Mouse (Mus musculus) liver (tissue): ENCODE measurements around the gene Smurf1.

ENCODE experiments used
- DNase-seq: peaks from one replicate; pipeline ENCODE4 v3.0.0-alpha.2; 2020; ENCODE audit warnings: mixed read lengths

Gene Smurf1

DNA sequence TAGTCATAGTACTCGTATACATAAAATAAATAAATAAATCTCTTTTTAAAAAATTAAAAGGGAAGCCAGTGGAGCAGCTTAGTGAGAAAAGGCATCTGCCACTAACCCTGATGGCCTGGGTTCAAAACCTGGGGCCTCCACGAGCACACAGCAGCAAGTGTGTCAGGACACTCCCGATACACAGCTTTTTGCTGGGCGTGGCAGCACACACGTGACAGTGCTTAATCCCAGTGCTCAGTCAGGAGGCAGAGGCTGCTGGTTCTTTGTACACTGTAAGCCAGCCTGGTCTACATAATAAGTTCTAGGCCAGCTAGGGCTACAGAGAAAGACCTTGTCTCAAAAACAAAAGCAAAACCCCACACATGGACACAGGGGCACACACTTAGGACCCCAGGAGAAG, 52.3 kb downstream of the Smurf1 start:
- DNase-seq: no peak

GRCm38 (mm10) chr5:144912519-144913310, 52.9 kb downstream of the Smurf1 start:
- DNase-seq: no peak

DNA sequence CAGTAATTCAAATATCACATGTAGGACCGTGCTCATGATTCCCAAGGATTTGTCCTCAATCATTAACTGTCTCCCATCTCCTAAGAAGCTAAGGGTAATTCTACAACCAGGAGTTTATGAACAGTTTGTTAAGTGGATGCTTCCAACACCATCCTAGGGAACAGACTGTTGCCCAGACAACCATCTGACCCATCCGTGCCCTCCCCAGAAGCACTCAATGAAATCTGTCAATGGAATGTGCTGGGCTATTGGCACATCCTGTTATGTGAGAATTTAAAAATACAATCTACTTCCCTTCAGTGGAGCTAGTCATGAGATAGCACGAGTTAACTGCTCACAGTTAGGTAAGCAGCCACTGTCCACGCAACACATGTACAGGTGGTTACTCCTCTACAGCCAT, 56.1 kb downstream of the Smurf1 start:
- no peak for DNase-seq

DNA sequence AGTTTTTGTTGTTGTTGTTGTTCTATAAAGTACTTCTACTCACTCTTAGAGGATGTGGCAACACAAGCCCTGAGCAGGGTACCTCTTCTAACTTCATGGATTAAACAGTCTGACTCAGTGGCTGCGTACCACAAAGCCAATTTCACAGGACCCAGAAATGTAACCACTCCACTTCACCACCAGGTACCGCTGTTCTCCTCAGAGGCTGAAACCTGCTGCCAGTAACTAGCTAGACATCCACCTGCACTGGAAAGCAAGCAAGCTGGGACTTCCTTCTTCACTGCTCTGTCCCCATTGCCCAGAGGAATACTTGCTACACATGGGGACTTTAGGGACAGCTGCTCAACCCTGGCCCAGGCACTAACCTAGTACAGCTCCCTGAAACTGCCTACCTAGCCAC, 58.1 kb downstream of the Smurf1 start:
- DNase-seq: no peak

DNA sequence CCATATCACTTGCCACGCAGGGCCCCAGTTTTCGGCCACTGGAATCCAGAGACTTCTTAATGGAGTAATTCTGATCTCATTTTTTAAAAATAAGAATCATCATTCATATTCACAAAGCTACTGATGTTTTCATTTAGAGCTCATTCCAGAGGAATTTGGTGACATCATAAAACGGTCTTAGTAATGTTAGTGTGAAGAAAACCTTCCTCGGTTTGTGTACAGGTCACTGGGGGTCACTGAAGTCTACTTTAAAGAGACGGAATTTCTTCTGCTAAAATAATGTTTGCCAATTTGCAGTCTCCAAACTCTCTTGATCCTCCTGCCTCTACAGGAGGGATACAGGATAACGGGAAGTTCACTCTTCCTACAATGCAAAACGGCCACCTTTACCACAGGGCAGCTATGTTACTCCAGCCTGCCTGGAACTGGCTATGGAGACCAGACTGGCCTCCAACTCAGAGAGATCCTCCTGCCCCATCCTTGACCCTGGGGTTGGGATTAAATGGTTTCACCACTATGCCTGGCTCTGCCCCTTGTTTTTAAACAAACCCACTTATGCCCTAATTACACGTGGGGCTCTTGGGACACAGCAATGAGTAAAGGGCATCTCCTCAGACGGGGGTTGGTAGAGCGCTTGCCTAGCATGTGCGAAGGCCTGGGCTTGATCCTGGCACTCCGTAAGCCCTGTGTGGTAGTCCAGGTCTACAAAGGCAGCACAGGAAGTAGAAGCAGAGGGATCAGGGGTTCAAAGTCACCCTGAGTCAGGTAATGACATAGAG, 61.1 kb downstream of the Smurf1 start:
- no peak for DNase-seq

- DNase-seq: no peak
Observed at GRCm38 (mm10) chr5:144901791-144902190, 63.9 kb downstream of the Smurf1 start.

GRCm38 (mm10) chr5:144901035-144901434, 64.6 kb downstream of the Smurf1 start:
- no peak for DNase-seq

DNA sequence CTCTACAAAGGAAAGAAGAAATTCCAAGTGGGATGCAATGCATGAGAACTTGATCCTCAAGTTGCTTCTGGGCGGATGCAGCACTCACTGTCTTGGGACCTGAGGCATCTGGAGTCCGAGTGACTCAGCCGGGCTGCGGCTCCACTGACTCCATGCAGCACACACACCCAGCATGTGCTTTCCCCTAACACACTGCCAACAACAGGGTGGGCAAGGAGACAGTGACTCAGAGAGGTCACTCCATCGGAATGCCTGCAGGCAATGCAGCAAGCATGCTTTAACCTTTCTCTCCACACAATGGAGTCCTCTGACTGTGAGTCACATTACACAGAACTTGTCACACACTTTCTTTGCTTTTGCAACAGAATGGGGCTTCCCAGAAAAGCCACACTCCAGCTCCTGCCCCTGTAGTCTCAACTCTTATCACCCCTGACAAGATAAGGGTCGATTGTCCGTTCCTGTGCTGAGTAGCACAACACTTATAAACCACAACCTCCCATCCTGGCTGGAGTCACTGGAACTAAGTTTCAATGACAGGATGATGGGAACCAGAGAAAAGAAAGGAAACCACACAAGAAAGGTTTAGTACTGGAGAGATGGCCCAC, 67.1 kb downstream of the Smurf1 start:
- DNase-seq: no peak

GRCm38 (mm10) chr5:144897881-144898280, 67.8 kb downstream of the Smurf1 start:
- DNase-seq: no peak

DNA sequence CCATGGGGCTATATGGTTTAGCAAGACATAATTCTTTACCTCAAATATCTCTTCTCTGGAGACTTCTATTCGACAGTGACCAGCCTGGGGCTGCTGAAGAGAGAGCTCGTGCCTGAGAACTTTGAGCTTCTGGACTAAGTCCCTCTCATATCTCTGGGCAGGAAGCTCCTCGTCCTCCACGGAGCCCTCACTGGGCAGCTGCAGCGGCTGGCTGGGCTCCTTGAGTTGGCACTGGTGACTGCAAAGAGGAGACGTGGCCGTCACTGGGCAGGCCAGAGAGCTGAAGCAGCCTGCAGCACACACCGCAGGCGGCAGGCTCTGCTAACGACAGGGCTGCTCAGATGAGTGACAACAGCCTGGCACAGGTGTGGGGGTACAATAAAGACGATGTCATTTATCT, 74.4 kb downstream of the Smurf1 start:
- no peak for DNase-seq

- DNase-seq: no peak
Observed at GRCm38 (mm10) chr5:144885968-144886650, 79.5 kb downstream of the Smurf1 start.

DNA sequence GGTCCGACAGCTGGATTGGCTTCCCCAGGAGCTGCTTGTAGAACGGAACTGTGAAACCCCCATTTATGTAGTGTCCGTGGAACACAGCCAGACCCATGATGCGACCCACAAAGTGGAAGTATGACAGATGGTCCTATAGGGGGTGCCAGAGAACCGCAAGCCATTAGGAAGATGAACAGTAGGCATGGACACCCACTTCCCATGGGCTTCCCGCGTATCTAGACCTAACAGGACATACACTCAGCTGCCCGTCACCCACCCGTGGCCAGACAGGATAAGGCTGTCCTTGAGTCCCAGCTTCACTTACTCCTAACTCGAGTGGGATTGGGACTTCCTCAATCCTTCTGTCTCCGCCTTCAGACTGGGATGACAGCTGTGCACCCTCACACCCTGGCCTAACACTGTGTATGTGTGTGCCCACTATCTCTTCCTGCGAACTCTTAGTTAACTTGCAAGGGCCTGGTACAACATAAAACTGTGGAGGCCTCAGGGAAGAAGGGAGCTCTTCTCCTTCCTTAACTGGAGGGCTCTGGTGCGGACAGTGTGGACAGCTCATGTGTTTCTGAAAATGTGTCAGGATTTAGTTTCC, 80.9 kb downstream of the Smurf1 start:
- no peak for DNase-seq

DNA sequence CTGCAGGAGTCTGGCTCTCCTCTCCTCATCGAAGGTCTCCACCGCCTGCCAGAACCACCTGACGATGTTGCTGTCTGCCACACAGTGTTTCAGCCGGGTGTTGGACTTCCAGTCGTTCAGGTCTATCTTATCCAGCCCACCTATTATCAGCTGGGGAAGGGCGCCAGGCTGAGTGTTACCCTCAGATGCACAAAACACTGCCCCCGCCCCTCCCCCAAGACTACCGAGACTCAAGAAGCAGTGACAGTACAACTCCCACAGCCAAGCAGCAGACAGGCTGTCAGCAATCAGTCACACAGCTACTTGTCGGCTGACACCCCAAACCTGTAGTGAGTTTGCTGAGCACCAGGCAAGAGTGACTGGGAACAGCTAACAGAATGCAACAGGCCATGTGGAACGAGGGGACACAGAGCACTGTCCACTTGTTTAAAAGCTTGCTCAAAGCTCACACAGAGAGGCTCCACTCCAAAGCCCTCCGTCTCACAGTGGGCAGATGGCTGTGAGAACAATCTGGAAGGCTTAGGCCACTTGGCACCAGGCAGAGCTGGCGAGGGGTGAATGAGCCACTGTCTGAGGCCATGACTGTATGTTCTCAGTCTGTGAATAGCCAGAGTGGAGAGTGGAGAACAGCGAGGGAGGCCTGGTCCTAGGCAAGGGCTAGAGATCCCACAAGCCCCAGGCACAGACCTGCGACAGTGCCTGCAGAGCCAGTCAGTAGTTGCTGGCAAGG, 83.8 kb downstream of the Smurf1 start:
- DNase-seq: no peak

DNA sequence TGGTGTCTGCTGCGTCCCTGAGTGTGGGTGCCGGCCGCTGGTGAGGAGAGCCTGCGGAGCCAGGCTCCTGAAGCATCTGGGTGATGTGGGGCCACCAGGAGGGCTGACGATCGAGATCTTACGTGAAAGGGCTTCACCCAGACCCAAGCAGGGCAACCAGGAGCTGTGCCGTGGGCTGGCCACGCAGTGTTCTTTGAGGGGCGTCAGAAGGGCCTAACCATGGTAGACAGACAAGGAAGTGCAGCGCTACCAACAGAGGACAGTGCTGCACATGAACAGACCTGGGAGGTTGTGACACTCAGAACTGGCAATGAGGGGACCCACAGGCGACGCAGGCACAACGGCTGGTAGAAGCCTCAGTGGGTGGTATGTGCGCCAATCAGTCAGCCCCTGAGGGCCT, 88.6 kb downstream of the Smurf1 start:
- no peak for DNase-seq

- DNase-seq: peak; percentile 67
Observed at GRCm38 (mm10) chr5:144875892-144876291, 89.8 kb downstream of the Smurf1 start.

DNA sequence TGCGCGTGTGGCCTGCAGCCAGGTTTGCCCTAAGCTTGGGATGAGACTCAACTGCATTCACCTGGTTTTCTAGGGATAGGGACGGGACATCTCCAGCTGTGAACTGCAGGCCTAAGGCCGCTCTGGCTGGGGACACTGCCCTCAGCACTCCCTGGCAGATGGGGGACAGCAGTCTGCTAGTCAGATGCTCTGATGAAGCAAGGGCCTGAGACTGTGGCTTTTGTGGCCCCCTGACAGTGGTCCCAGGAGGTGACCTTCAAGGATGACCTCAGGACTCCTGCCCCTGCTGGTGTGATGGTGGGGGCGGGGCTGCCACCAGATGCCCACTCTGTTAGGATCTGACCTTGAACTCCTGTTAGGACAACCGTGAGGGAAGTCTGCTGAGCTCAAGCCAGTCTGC, 90.4 kb downstream of the Smurf1 start:
- no peak for DNase-seq

- DNase-seq: no peak
Observed at GRCm38 (mm10) chr5:144872867-144873266, 92.8 kb downstream of the Smurf1 start.

DNA sequence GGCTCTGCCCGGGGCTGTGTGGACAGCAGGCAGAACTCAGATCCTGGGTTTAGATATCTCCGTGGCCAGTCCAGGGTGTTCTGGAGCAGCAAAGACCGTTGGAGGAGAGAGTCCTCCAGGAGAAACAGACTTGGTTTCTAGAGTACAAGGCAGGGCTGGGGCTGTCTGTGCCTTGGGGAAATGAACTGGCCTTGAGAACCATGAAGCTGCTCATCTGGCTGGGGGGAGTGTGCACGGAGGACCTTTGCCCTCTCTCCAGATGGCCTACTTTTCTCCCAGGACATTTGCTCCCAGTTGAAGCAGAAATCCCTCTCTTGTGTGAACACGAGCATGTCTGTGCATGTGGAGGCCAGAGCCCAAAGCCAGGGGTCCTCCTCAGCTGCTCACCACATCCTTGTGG, 93.3 kb downstream of the Smurf1 start:
- no peak for DNase-seq

- no peak for DNase-seq
Observed at GRCm38 (mm10) chr5:144871775-144872174, 93.9 kb downstream of the Smurf1 start.

DNA sequence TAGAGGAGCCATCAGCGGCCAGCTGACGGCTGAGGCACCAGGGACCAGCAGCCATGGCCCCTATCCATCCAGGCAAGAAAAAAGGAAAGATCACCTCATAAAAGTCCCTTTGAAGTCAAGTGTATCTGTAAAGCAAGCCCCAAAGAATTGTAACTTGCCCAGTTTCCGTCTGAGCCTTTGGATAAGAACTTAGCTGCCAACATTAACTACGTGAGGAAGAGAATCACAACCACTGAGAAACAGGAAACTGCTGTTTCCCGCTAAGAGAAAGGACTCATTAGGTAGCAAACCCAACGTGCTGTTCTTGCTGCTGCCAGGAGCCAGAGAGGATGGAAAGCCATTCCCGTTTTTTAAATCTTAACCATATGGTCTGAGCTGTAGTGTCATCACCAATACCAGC, 94.9 kb downstream of the Smurf1 start:
- DNase-seq: no peak

- DNase-seq: no peak
Observed at GRCm38 (mm10) chr5:144869466-144869865, 96.2 kb downstream of the Smurf1 start.

- DNase-seq: no peak
Observed at GRCm38 (mm10) chr5:144866923-144867322, 98.7 kb downstream of the Smurf1 start.
